Mouse (Mus musculus): ENCODE measurements around the gene Hey2.

GRCm38 (mm10) chr10:30796469-30797261 lies 45.9 kb downstream of the Hey2 start:
- no peak for TF ChIP-seq CTCF (IDR thresholded peaks at IDR 0.05; ENCODE audit: borderline replicate concordance, control insufficient read depth, extremely low read depth, insufficient read depth, low read length, poor library complexity)
- no peak for TF ChIP-seq POLR2A (IDR thresholded peaks at IDR 0.05; ENCODE audit: control insufficient read depth, extremely low read depth, insufficient read depth, low read length, poor library complexity)
